Mouse (Mus musculus): Measurements from ENCODE around the gene 5430402E10Rik. TPM values are rescaled to one million over a fixed set of nuclear protein-coding genes. Genes with fewer than 3 reads are reported as not detected.

Gene 5430402E10Rik
- total RNA-seq (2023): not detected

DNA sequence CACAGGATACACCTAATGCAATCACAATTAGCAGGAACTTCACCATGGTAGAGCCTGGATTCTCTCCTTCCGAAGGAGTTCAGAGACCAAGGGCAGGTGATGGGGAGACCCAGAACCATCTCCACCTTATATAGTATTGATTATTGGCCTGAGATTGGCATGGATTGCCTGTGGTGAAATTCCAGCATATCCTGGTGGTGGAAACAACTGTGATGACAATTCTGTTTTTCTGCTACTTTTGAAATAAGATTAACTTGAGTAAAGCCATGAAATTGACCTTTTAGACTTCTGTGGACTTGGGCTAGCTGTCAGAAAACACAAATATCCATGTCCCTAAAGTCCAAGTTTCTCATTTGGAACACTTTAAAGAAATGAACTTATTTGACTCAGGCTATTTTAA lies at the start of gene 5430402E10Rik:
Gene 5430402E10Rik, minus strand, starts transcription at position 101 of the 400 bp plus-strand sequence.

Other genes with a start within 250 kb of the 5430402E10Rik start
- 10 to 100 TPM; 21.9 to 26.3 TPM for gene Prkx, start 128.8 kb downstream of the 5430402E10Rik start, total RNA-seq (2023)
- gene Pbsn, start 71.4 kb downstream of the 5430402E10Rik start, total RNA-seq (2023): not detected
- gene Gm14744, start 60.3 kb downstream of the 5430402E10Rik start, total RNA-seq (2023): not detected
- not detected for gene Obp1a, start 166.3 kb upstream of the 5430402E10Rik start, total RNA-seq (2023)
- not detected for gene Gm5938, start 200.4 kb upstream of the 5430402E10Rik start, total RNA-seq (2023)

Measured in neutrophil, adult 83 days (primary cell).